Mouse (Mus musculus) liver, embryonic 14.5 days (tissue): ENCODE measurements around the gene Padi4. TPM values are rescaled to one million over a fixed set of nuclear protein-coding genes. Genes with fewer than 3 reads are reported as not detected.

Experiments used
- ATAC-seq: fragments of 200-750 bp; cut with Nextera tagmentation; 2 replicates; pipeline ENCODE4 v1.8.0; 2017; ENCODE audit warnings: moderate number of reproducible peaks, mild to moderate bottlenecking, moderate library complexity; ENCODE audit not compliant: insufficient read depth
- DNase-seq, 3 experiments: peaks; one replicate each; pipeline ENCODE4 v3.0.0-alpha.2; 2012 to 2013; ENCODE audit warnings: low read depth in 3 of 3, low spot score in 3 of 3
- H3K27ac ChIP-seq: fragments of 300-500 bp; sonication (generic); 2 replicates; pipeline ENCODE4 v1.5.1; 2014; ENCODE audit warnings: moderate library complexity, mild to moderate bottlenecking, control low read depth, inconsistent platforms
- H3K27me3 ChIP-seq: fragments of 300-500 bp; sonication (generic); 2 replicates; pipeline ENCODE4 v1.6.1; 2014; ENCODE audit warnings: mild to moderate bottlenecking, low read length, moderate library complexity; ENCODE audit not compliant: control insufficient read depth, insufficient read depth
- H3K36me3 ChIP-seq: fragments of 300-500 bp; sonication (generic); replicated peaks from 2 replicates; pipeline ENCODE4 v1.6.1; 2014; ENCODE audit warnings: low read depth; ENCODE audit not compliant: control insufficient read depth, insufficient read depth
- H3K4me1 ChIP-seq, 2 experiments: fragments of 200-500 bp in 1 of 2; fragments of 300-500 bp in 1 of 2; sonication (generic) in 1 of 2; replicated peaks; 2 replicates each; pipeline ENCODE4 v1.6.1; 2012 to 2014; ENCODE audit warnings: antibody characterized with exemption in 1 of 2, inconsistent platforms in 1 of 2, low read length in 1 of 2; ENCODE audit not compliant: control insufficient read depth in 2 of 2, insufficient read depth in 2 of 2
- H3K4me2 ChIP-seq: fragments of 300-500 bp; sonication (generic); 2 replicates; pipeline ENCODE4 v1.6.1; 2014; ENCODE audit warnings: low read depth, mild to moderate bottlenecking, control low read depth, moderate library complexity
- H3K4me3 ChIP-seq, 2 experiments: fragments of 200-500 bp in 1 of 2; fragments of 300-500 bp in 1 of 2; sonication (generic) in 1 of 2; 2 replicates each; pipeline ENCODE4 v1.5.1; 2012 to 2014; ENCODE audit warnings: low read depth in 2 of 2, low read length in 2 of 2, mild to moderate bottlenecking in 2 of 2, control low read depth in 1 of 2, inconsistent platforms in 1 of 2, moderate library complexity in 1 of 2; ENCODE audit not compliant: insufficient read depth in 1 of 2
- H3K9ac ChIP-seq: fragments of 300-500 bp; sonication (generic); replicated peaks from 2 replicates; pipeline ENCODE4 v1.6.1; 2014; ENCODE audit warnings: mild to moderate bottlenecking, control low read depth, moderate library complexity
- H3K9me3 ChIP-seq: fragments of 300-500 bp; sonication (generic); 2 replicates; pipeline ENCODE4 v1.6.1; 2016; ENCODE audit warnings: low read length, mixed read lengths; ENCODE audit not compliant: control insufficient read depth
- CTCF ChIP-seq: IDR thresholded peaks from 2 replicates; pipeline ENCODE4 v1.5.1; 2016; ENCODE audit warnings: antibody characterized with exemption, low read depth, control low read depth
- EP300 ChIP-seq: IDR thresholded peaks from 2 replicates; pipeline ENCODE4 v1.6.1; 2016; ENCODE audit warnings: antibody characterized with exemption, low read depth
- WGBS: fragments of 180-500 bp; shearing (Covaris S2); extraction: QIAGEN DNeasy Blood & Tissue Kit; methylation state at CpG from one replicate; pipeline ENCODE4 v1.1.7; 2014; ENCODE audit not compliant: insufficient replicate concordance; 5-methylcytosine and 5-hydroxymethylcytosine counted together
- polyA plus RNA-seq, 2 experiments: library from polyadenylated mRNA; depleted of rRNA in 1 of 2; stranded (reverse) in 1 of 2; unstranded in 1 of 2; fragments of >200 nt; fragmentation: Nextera tagmentation in 1 of 2; extraction: Ambion mirVana in 1 of 2; gene quantifications; 2 replicates each; pipeline versions ENCODE4 v1.2.1 to v1.2.3; 2012 to 2014

Padi4 gene
- polyA plus RNA-seq, 2 experiments: 0.34 to 0.58 TPM

DNA sequence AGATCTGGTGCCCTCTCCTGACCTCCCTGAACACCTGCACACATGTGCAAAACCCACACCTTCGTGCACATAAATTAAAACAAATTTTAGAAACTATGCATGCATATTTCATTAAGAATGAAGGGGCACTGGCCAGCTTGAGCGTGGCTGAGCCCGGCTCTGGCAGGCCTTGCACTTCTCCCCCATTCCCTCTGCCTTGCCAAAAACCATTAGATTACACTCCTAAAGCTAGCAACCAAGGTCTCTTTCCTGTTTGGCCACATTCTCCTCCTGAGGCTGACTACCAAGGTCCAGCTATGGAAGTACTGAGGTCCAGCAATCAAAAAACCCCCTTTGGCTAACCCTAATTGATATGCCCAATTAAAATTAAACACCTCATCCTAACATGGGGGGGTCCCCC is 22.8 kb upstream of the Padi4 start:
- Histone ChIP-seq H3K27me3 (no peaks in the 10 kb centered on the region), H3K4me3 (no peak overlapping the region), H3K4me2 (no peak overlapping the region), H3K36me3 (no peaks in the 10 kb centered on the region), H3K27ac (no peak overlapping the region), H3K4me1 (no peaks in the 10 kb centered on the region), H3K9me3 (no peaks in the 10 kb centered on the region), H3K9ac (no peak overlapping the region)
- WGBS: 71% methylated on average over 3 of the region's 3 CpGs
- no peak for TF ChIP-seq CTCF
- TF ChIP-seq EP300: no peak
- DNase-seq (no peak), ATAC-seq (no peak)

- no peak for DNase-seq
- WGBS: 76% methylated on average over 9 of the region's 9 CpGs
Measured at GRCm38 (mm10) chr4:140794678-140795077, 20.6 kb upstream of the Padi4 start.

DNA sequence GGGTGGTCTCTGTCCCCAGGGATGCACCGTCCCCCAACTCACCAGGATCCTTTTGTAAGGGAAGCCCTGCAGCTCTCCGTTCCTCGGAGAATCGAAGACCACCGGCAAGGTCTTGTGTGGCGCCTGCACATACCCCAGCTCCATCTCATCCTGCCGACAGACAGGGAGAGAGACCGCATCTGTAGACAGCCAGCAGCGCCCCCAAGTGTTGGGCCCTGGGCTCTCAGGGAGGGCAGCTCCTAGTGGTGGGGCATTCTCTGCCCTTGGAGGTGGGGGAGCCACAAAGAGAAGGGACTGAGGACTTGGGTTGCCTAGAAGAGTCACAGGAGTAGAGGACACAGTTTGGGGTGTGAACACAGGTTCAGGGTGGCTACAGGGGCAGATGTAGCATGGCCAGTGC is 19.8 kb upstream of the Padi4 start:
- no peak overlapping the region for H3K4me2 ChIP-seq
- no peak for DNase-seq
- ATAC-seq: no peak
- H3K9ac ChIP-seq: no peak overlapping the region
- H3K27me3 ChIP-seq: no peaks in the 10 kb centered on the region
- TF ChIP-seq CTCF (peak; percentile 60), EP300 (no peak)
- H3K36me3 ChIP-seq: no peaks in the 10 kb centered on the region
- no peaks in the 10 kb centered on the region; a peak in 1 of 4 replicates for H3K4me1 ChIP-seq
- H3K27ac ChIP-seq: no peak overlapping the region
- WGBS: 59% methylated on average over 9 of the region's 9 CpGs
- H3K9me3 ChIP-seq: no peaks in the 10 kb centered on the region
- H3K4me3 ChIP-seq: no peak overlapping the region

More at GRCm38 (mm10) chr4:140794678-140795077, 20.6 kb upstream of the Padi4 start:
- H3K4me3 ChIP-seq: no peak overlapping the region
- no peak overlapping the region for H3K27ac ChIP-seq
- H3K4me1 ChIP-seq: no peaks in the 10 kb centered on the region
- no peak overlapping the region for H3K4me2 ChIP-seq
- no peak overlapping the region for H3K9ac ChIP-seq
- TF ChIP-seq EP300: no peak
- TF ChIP-seq CTCF: no peak
- H3K9me3 ChIP-seq: no peaks in the 10 kb centered on the region
- H3K36me3 ChIP-seq: no peaks in the 10 kb centered on the region
- H3K27me3 ChIP-seq: no peaks in the 10 kb centered on the region
- no peak for ATAC-seq

GRCm38 (mm10) chr4:140792584-140792983 is 18.5 kb upstream of the Padi4 start:
- H3K4me1 ChIP-seq: no peaks in the 10 kb centered on the region; a peak in 1 of 4 replicates
- 66% methylated on average over 7 of the region's 7 CpGs for WGBS
- no peak overlapping the region for H3K4me3 ChIP-seq
- H3K9me3 ChIP-seq: no peaks in the 10 kb centered on the region
- H3K4me2 ChIP-seq: no peak overlapping the region
- TF ChIP-seq CTCF: no peak
- no peak for TF ChIP-seq EP300
- H3K27me3 ChIP-seq: no peaks in the 10 kb centered on the region
- H3K9ac ChIP-seq: no peak overlapping the region
- no peaks in the 10 kb centered on the region for H3K36me3 ChIP-seq
- ATAC-seq (no peak), DNase-seq (no peak)
- H3K27ac ChIP-seq: no peak overlapping the region

- ATAC-seq (no peak), DNase-seq (no peak)
- H3K27me3 ChIP-seq: no peaks in the 10 kb centered on the region
- 64% methylated on average over 16 of the region's 16 CpGs for WGBS
- H3K4me3 ChIP-seq: no peak overlapping the region
- no peaks in the 10 kb centered on the region for H3K36me3 ChIP-seq
- no peak for TF ChIP-seq CTCF
- TF ChIP-seq EP300: no peak
- no peak overlapping the region for H3K4me2 ChIP-seq
- H3K9ac ChIP-seq: no peak overlapping the region
- H3K9me3 ChIP-seq: no peaks in the 10 kb centered on the region
- no peak overlapping the region for H3K27ac ChIP-seq
- H3K4me1 ChIP-seq: no peaks in the 10 kb centered on the region; a peak in 1 of 4 replicates
Measured at GRCm38 (mm10) chr4:140791071-140791470, 17.0 kb upstream of the Padi4 start.
